In genomic region chr7:114896966-114897697, GRCm38 (mm10) we compare ENCODE assay signal across 26 mouse cellular contexts.
A peak's percentile ranks its signal among the peaks of the same experiment; 100 is the strongest.
DNase-seq lines count a peak whose midpoint lies in the region; ATAC-seq and TF ChIP-seq lines count a peak whose summit lies in the region.
"Had no signal": no experiment of that assay in that cellular context is flagged by ENCODE, and none has a peak within 500 bp of the region (broad histone marks: within the 10 kb centered on the region; RNA-seq: fewer than 3 reads in every experiment).

No protein-coding gene starts in this region.

- H3K4me2 ChIP-seq in forebrain, embryonic 15.5 days (replicated peaks), result peak overlapping the region; percentile 7; the same call in 1 of the 2 replicates
- H3K4me2 ChIP-seq in forebrain, embryonic 12.5 days, result no peak overlapping the region
- no peak overlapping the region for H3K4me2 ChIP-seq in midbrain, embryonic 14.5 days (ENCODE audit: low read length)
- H3K4me2 ChIP-seq in forebrain, embryonic 16.5 days (ENCODE audit: low read length), result 0 out of 2 replicates have a peak overlapping the region, but pooled peaks have one; percentile 0
- H3K4me2 ChIP-seq: embryonic facial prominence, embryonic 13.5 days; hindbrain, embryonic 12.5 days; kidney, embryonic 15.5 days; limb, embryonic 12.5 days; liver, embryonic 15.5 days had no signal

- H3K4me1 ChIP-seq in forebrain, embryonic 15.5 days, result peaks cover 28% of the 10 kb centered on the region
- H3K4me1 ChIP-seq in forebrain, embryonic 12.5 days, result peaks cover 9% of the 10 kb centered on the region; the same call in 1 of the 2 replicates
- H3K4me1 ChIP-seq in midbrain, embryonic 14.5 days (ENCODE audit: control insufficient read depth, insufficient read depth, low read length), result 0 out of 2 replicates have a peak, but pooled peaks cover 8% of the 10 kb centered on the region
- H3K4me1 ChIP-seq in midbrain, embryonic 10.5 days, result peaks cover 5% of the 10 kb centered on the region; the same call in 1 of the 2 replicates
- H3K4me1 ChIP-seq in forebrain, embryonic 16.5 days (replicated peaks; ENCODE audit: control insufficient read depth, insufficient read depth, low read length), result peaks cover 22% of the 10 kb centered on the region
- H3K4me1 ChIP-seq in cerebellum, adult 2 months (ENCODE audit: control insufficient read depth, insufficient read depth, low read length), result no peaks in the 10 kb centered on the region; the same call in 1 of the 2 replicates
- H3K4me1 ChIP-seq: hindbrain, embryonic 12.5 days; kidney, embryonic 15.5 days; limb, embryonic 12.5 days; liver, embryonic 15.5 days; megakaryocyte, embryonic 14.5 days had no signal

- 13% methylated on average over 15 of the region's 15 CpGs for WGBS in forebrain, embryonic 15.5 days
- WGBS in forebrain, embryonic 12.5 days, result 35% methylated on average over 15 of the region's 15 CpGs
- 53% methylated on average over 15 of the region's 15 CpGs for WGBS in midbrain, embryonic 14.5 days
- whole genome bisulfite sequencing in midbrain, embryonic 10.5 days, result 87% methylated on average over 15 of the region's 15 CpGs
- 13% methylated on average over 15 of the region's 15 CpGs for WGBS in forebrain, embryonic 16.5 days
- WGBS in cerebellum, adult 2 months, result 48% methylated on average over 15 of the region's 15 CpGs

- peak; percentile 37 for ATAC-seq in forebrain, embryonic 15.5 days (replicated peaks)
- no peak for ATAC-seq in forebrain, embryonic 12.5 days (ENCODE audit: low FRiP score)
- no peak; the same call in 1 of the 2 replicates for ATAC-seq in midbrain, embryonic 14.5 days (ENCODE audit: low FRiP score, low TSS enrichment)
- peak; percentile 54 for ATAC-seq in forebrain, embryonic 16.5 days
- ATAC-seq: inflammation-experienced regulatory T-cells, adult 6 months; Patski had no signal

- no peak overlapping the region for H3K27ac ChIP-seq in forebrain, embryonic 15.5 days (replicated peaks)
- H3K27ac ChIP-seq in forebrain, embryonic 12.5 days, result no peak overlapping the region
- 0 out of 2 replicates have a peak overlapping the region, but pooled peaks have one; percentile 27 for H3K27ac ChIP-seq in midbrain, embryonic 14.5 days (replicated peaks; ENCODE audit: low read depth, low read length)
- H3K27ac ChIP-seq in midbrain, embryonic 10.5 days (replicated peaks), result no peak overlapping the region
- no peak overlapping the region for H3K27ac ChIP-seq in forebrain, embryonic 16.5 days (ENCODE audit: low read length)
- no peak overlapping the region for H3K27ac ChIP-seq in cerebellum, adult 2 months (ENCODE audit: insufficient read depth, low read length)
- H3K27ac ChIP-seq: embryonic facial prominence, embryonic 13.5 days; hindbrain, embryonic 12.5 days; kidney, embryonic 15.5 days; left cerebral cortex, adult 2 months; limb, embryonic 12.5 days; liver, embryonic 15.5 days had no signal

- no peak overlapping the region for H3K4me3 ChIP-seq in forebrain, embryonic 15.5 days
- H3K4me3 ChIP-seq in forebrain, embryonic 12.5 days (replicated peaks), result no peak overlapping the region
- H3K4me3 ChIP-seq in midbrain, embryonic 14.5 days (replicated peaks; ENCODE audit: low read depth, low read length), result no peak overlapping the region
- no peak overlapping the region for H3K4me3 ChIP-seq in midbrain, embryonic 10.5 days
- no peak overlapping the region for H3K4me3 ChIP-seq in forebrain, embryonic 16.5 days (replicated peaks; ENCODE audit: low read length)
- no peak overlapping the region for H3K4me3 ChIP-seq in cerebellum, adult 2 months (replicated peaks; ENCODE audit: insufficient read depth, low read depth, low read length)
- H3K4me3 ChIP-seq: embryonic facial prominence, embryonic 13.5 days; hindbrain, embryonic 12.5 days; kidney, embryonic 15.5 days; left cerebral cortex, adult 2 months; limb, embryonic 12.5 days; liver, embryonic 15.5 days; megakaryocyte, embryonic 14.5 days had no signal

- no peaks in the 10 kb centered on the region for H3K9me3 ChIP-seq in forebrain, embryonic 15.5 days
- H3K9me3 ChIP-seq in forebrain, embryonic 12.5 days, result no peaks in the 10 kb centered on the region
- no peaks in the 10 kb centered on the region for H3K9me3 ChIP-seq in midbrain, embryonic 14.5 days (ENCODE audit: control insufficient read depth, low read length)
- H3K9me3 ChIP-seq in midbrain, embryonic 10.5 days (replicated peaks), result no peaks in the 10 kb centered on the region
- H3K9me3 ChIP-seq in forebrain, embryonic 16.5 days (ENCODE audit: control insufficient read depth, low read length), result no peaks in the 10 kb centered on the region
- H3K9me3 ChIP-seq: embryonic facial prominence, embryonic 13.5 days; hindbrain, embryonic 12.5 days; kidney, embryonic 15.5 days; limb, embryonic 12.5 days; liver, embryonic 15.5 days; megakaryocyte, embryonic 14.5 days had no signal

- H3K27me3 ChIP-seq in forebrain, embryonic 15.5 days, result peaks cover 34% of the 10 kb centered on the region
- peaks cover 44% of the 10 kb centered on the region for H3K27me3 ChIP-seq in forebrain, embryonic 12.5 days
- H3K27me3 ChIP-seq in midbrain, embryonic 14.5 days (ENCODE audit: control insufficient read depth, insufficient read depth, low read length), result no peaks in the 10 kb centered on the region
- no peaks in the 10 kb centered on the region for H3K27me3 ChIP-seq in midbrain, embryonic 10.5 days (ENCODE audit: low read depth, poor library complexity, severe bottlenecking)
- H3K27me3 ChIP-seq in forebrain, embryonic 16.5 days (replicated peaks; ENCODE audit: control insufficient read depth, insufficient read depth, low read length), result peaks cover 32% of the 10 kb centered on the region
- no peaks in the 10 kb centered on the region; the same call in 1 of the 2 replicates for H3K27me3 ChIP-seq in cerebellum, adult 2 months (ENCODE audit: control insufficient read depth, insufficient read depth, low read length)
- H3K27me3 ChIP-seq: embryonic facial prominence, embryonic 13.5 days; hindbrain, embryonic 12.5 days; kidney, embryonic 15.5 days; limb, embryonic 12.5 days; liver, embryonic 15.5 days; megakaryocyte, embryonic 14.5 days had no signal

- TF ChIP-seq CTCF in cerebellum, adult 2 months (IDR thresholded peaks at IDR 0.05; ENCODE audit: borderline replicate concordance, insufficient read depth, low read depth, low read length), result no peak

- H3K9ac ChIP-seq in forebrain, embryonic 15.5 days (replicated peaks), result no peak overlapping the region
- no peak overlapping the region for H3K9ac ChIP-seq in forebrain, embryonic 12.5 days
- H3K9ac ChIP-seq in midbrain, embryonic 14.5 days (replicated peaks; ENCODE audit: low read length), result no peak overlapping the region
- H3K9ac ChIP-seq in forebrain, embryonic 16.5 days (replicated peaks; ENCODE audit: low read depth, low read length), result no peak overlapping the region
- H3K9ac ChIP-seq: embryonic facial prominence, embryonic 13.5 days; hindbrain, embryonic 12.5 days; kidney, embryonic 15.5 days; limb, embryonic 12.5 days; liver, embryonic 15.5 days had no signal

- DNase-seq in midbrain, embryonic 14.5 days, result peak; percentile 72
- no peak for DNase-seq in midbrain, embryonic 10.5 days (ENCODE audit: low spot score)
- DNase-seq in spleen, postnatal 36 days (ENCODE audit: low spot score in 2 of 2), result no peak
- no peak for DNase-seq in cerebellum, adult 2 months
- DNase-seq: adrenal gland, postnatal 10 days; cerebellum, adult 11-12 months; cerebellum, postnatal 10 days; gastrocnemius, postnatal 10 days; kidney, adult 11 months; kidney, postnatal 25 days; lung, postnatal 4 days; right cerebral cortex, postnatal 4 days; thymus, adult 2 months; thymus, postnatal 36 days had no signal

- H3K36me3 ChIP-seq in forebrain, embryonic 15.5 days, result no peaks in the 10 kb centered on the region
- H3K36me3 ChIP-seq in forebrain, embryonic 12.5 days (replicated peaks), result no peaks in the 10 kb centered on the region
- no peaks in the 10 kb centered on the region for H3K36me3 ChIP-seq in midbrain, embryonic 14.5 days (ENCODE audit: control insufficient read depth, insufficient read depth, low read length)
- no peaks in the 10 kb centered on the region for H3K36me3 ChIP-seq in midbrain, embryonic 10.5 days
- no peaks in the 10 kb centered on the region for H3K36me3 ChIP-seq in forebrain, embryonic 16.5 days (ENCODE audit: control insufficient read depth, insufficient read depth)
- H3K36me3 ChIP-seq: embryonic facial prominence, embryonic 13.5 days; hindbrain, embryonic 12.5 days; kidney, embryonic 15.5 days; limb, embryonic 12.5 days; liver, embryonic 15.5 days had no signal

- TF ChIP-seq POLR2A in cerebellum, adult 2 months (IDR thresholded peaks at IDR 0.05; ENCODE audit: borderline replicate concordance, insufficient read depth, low read length), result no peak

Comparison
In these comparisons a context has a peak if more than half of its experiments do, and no peak if none do; other contexts are left out.
1. ATAC-seq: peak in forebrain, embryonic 15.5 days (single experiment) and forebrain, embryonic 16.5 days (single experiment); none in forebrain, embryonic 12.5 days (single experiment) and midbrain, embryonic 14.5 days (single experiment).
2. H3K4me2 ChIP-seq: peak in forebrain, embryonic 15.5 days (single experiment) and forebrain, embryonic 16.5 days (single experiment); none in forebrain, embryonic 12.5 days (single experiment) and midbrain, embryonic 14.5 days (single experiment).